Comparison of ENCODE assay signal across 1 mouse cellular context in the genomic region with DNA sequence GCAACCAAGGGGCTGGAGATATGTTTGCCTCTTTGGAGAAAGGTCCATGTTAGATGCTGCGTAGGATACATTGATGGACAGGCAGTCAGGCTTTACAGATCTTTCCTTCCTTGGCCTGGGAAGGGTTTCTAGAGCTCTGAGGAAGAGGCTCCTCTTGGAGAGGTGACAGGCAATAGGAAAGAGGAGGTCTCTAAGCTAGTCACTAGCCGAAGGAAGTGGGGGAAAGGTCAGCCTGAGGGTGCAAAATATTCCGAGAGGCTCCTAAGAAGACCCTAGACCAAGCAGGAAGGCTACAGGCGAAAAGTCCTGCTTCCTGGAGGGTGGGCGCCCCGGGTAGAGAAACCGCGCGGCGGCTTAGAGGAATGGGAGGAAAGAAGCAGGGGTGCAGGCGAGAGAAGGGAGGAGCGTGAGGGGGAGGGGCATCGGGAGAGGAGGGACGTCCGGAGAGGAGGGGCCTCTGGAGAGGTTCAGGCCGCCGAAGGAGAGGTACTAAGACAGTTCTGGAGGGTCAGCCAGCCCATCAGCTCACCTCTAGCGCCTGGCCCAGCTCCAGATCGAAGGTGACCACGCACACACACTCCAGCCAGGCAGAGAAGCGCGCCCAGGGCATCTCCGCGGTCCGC.
A peak's percentile ranks its signal among the peaks of the same experiment; 100 is the strongest.
TF ChIP-seq lines count a peak whose summit lies in the region.

No protein-coding gene starts in this region.

TF ChIP-seq in CH12.LX, 34 proteins besides CTCF, POLR2A, EP300 and RAD21 (continued from another document):
- TF ChIP-seq ETS1 (conservative IDR thresholded peaks at IDR 0.05; ENCODE audit: low read depth, low read length) (no peak), TCF12 (IDR thresholded peaks at IDR 0.05; ENCODE audit: low read depth, low read length) (no peak), BHLHE40 (IDR thresholded peaks at IDR 0.05; ENCODE audit: low read depth, low read length) (no peak), NELFE (IDR thresholded peaks at IDR 0.05; ENCODE audit: low read depth, low read length) (peak; percentile 92), ZMIZ1 (IDR thresholded peaks at IDR 0.05; ENCODE audit: low read depth, low read length) (no peak), ZC3H11A (IDR thresholded peaks at IDR 0.05; ENCODE audit: low read depth, low read length) (no peak), CHD1 (IDR thresholded peaks at IDR 0.05; ENCODE audit: low read depth, low read length) (no peak)
